Mouse (Mus musculus) liver, embryonic 18 days (tissue): ENCODE measurements around the gene Mavs. TPM values are rescaled to one million over a fixed set of nuclear protein-coding genes. Genes with fewer than 3 reads are reported as not detected.

Source experiments
- polyA plus RNA-seq: library from polyadenylated mRNA; depleted of rRNA; stranded (reverse); fragments of >200 nt; gene quantifications from 2 replicates; pipeline ENCODE4 v1.2.3, GENCODE M21; 2012; rRNA removed

Mavs gene
- polyA plus RNA-seq: 33.2 and 33.6 TPM in 2 replicates

DNA sequence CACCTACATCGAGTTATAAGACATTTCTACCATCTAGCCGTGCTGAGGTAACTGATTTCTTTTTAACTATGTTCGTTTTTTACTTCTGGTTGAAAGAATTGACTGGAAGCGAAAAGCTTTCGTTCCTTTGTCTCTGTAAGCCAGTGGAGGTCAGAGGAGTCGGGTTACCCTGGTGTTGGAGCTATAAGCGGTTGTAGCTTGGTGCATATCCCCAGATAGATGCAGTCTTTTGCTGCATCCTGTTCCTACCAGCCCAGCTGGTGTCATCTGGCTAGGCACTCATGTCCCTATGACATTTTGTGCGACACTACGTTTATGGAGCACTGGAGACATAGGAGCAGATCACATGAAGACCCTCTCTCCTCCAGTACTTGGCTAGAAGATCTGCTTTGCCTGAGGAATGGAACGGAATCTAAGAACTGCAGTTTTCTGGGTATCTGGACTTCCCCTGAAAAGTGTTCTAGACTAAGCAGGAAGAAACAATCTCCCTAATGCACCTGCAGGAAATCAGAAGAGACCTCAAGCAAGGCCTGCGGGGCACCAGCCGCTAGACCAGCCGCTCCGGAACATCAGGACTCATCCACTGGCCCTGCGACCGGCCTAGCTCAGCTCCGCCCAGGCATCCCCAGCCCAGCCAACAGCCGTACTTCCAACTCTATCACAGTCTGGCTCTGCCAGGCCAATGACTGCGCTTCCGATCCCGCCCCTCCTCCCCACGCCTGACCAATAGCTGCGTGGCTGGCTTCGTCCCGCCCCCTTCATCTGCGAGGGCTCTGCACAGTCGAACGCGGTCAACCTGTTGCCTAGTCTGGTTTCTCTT lies at the start of gene Mavs:
Gene Mavs, plus strand, starts transcription at position 757 of the 820 bp plus-strand sequence.

GRCm38 (mm10) chr2:131186771-131187601 lies 46.9 kb upstream of the Mavs start, which contains the start of the genes Cdc25b and Spef1:
TSS of gene Cdc25b (plus strand) at chr2:131186949.
TSS of gene Spef1 (minus strand) at chr2:131187282.

DNA sequence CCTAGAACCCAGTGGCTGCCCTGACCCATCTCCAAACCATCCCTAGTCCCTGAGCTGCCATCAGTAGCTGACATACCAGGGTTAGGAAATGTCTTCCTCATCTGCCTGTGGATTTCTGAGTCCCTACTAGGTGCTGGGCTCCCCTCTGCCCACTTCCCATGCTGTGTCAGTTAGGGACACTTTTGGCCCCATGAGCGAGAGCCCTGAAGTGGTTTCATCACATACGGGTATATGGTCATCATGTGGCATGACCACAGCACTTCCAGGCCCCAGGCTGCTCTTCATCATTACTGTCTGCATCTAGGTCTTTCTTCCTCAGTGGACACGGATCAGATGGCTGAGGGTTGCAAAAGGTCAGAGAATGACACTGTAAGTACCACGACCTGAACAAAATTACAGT lies 27.1 kb upstream of the Mavs start, which contains the start of gene Ap5s1:
Gene Ap5s1, plus strand, starts transcription at position 301 of the 400 bp plus-strand sequence.

DNA sequence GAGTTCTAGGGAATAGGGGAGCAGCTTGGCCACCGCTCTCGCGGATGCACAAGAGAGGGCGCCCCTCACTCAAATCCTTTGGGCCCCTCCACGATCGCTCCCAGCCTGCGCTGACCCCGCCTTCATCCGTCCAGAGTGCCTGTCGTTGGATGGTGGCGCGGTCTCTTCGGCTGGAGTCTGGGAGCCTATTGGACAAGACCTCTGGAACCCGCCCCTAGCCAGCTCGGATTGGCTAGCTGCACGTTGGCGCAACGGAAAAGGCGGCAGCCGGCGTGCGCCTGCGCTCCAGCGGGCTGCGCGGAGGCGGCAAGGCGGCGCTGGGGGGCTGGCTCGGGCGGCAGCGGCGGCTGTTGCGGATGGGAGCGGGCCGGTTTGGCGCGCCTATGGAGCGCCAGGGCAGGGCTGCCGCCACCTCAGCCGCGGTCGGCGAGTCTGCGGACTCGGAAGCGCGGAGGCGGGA lies 28.4 kb downstream of the Mavs start, which contains the start of gene Pank2:
Gene Pank2, plus strand, starts transcription at position 283 of the 460 bp plus-strand sequence.

Other genes with a start within 250 kb of the Mavs start
- 0.30 and 0.47 TPM in 2 replicates for gene Gfra4, start 191.0 kb upstream of the Mavs start, polyA plus RNA-seq
- 1.2 and 1.7 TPM in 2 replicates for gene Adam33, start 170.2 kb upstream of the Mavs start, polyA plus RNA-seq
- gene Siglec1, start 147.3 kb upstream of the Mavs start, polyA plus RNA-seq: 5.1 and 6.2 TPM in 2 replicates
- gene Hspa12b, start 106.8 kb upstream of the Mavs start, polyA plus RNA-seq: 1.9 and 2.2 TPM in 2 replicates
- gene Gm11037, start 100.6 kb upstream of the Mavs start, polyA plus RNA-seq: not detected in 2 replicates
- gene 1700037H04Rik, start 74.0 kb upstream of the Mavs start, polyA plus RNA-seq: 53.4 and 66.1 TPM in 2 replicates
- 11.9 and 12.3 TPM in 2 replicates for gene Cenpb, start 54.0 kb upstream of the Mavs start, polyA plus RNA-seq
- gene Cdc25b, start 47.1 kb upstream of the Mavs start, polyA plus RNA-seq: 82.9 and 102 TPM in 2 replicates
- 1.6 and 1.9 TPM in 2 replicates for gene Spef1, start 46.8 kb upstream of the Mavs start, polyA plus RNA-seq
- gene Ap5s1, start 27.0 kb upstream of the Mavs start, polyA plus RNA-seq: 21.8 and 22.1 TPM in 2 replicates
- 11.8 and 12.8 TPM in 2 replicates for gene Pank2, start 28.4 kb downstream of the Mavs start, polyA plus RNA-seq
- 1.4 TPM in 2 replicates for gene Rnf24, start 118.8 kb downstream of the Mavs start, polyA plus RNA-seq